In genomic region chr12:118104520-118104919, GRCm38 (mm10) we compare ENCODE assay signal across 18 mouse cellular contexts.
DNase-seq lines count a peak whose midpoint lies in the region; ATAC-seq lines count a peak whose summit lies in the region.
"Had no signal": no experiment of that assay in that cellular context is flagged by ENCODE, and none has a peak within 500 bp of the region (broad histone marks: within the 10 kb centered on the region; RNA-seq: fewer than 3 reads in every experiment).

No protein-coding gene starts in this region.

- 65% methylated on average over 4 of the region's 4 CpGs for WGBS in forebrain, embryonic 14.5 days
- 86% methylated on average over 4 of the region's 4 CpGs for WGBS in forebrain, embryonic 10.5 days
- 83% methylated on average over 4 of the region's 4 CpGs for WGBS in midbrain, embryonic 11.5 days
- 84% methylated on average over 4 of the region's 4 CpGs for WGBS in midbrain, embryonic 10.5 days
- WGBS in kidney, embryonic 15.5 days: 80% methylated on average over 4 of the region's 4 CpGs

- H3K36me3 ChIP-seq in forebrain, embryonic 14.5 days (ENCODE audit: control insufficient read depth, insufficient read depth, low read length): no peaks in the 10 kb centered on the region
- H3K36me3 ChIP-seq in forebrain, embryonic 10.5 days (replicated peaks): no peaks in the 10 kb centered on the region
- no peaks in the 10 kb centered on the region for H3K36me3 ChIP-seq in midbrain, embryonic 11.5 days (ENCODE audit: control insufficient read depth, insufficient read depth, low read length)
- no peaks in the 10 kb centered on the region for H3K36me3 ChIP-seq in midbrain, embryonic 10.5 days
- no peaks in the 10 kb centered on the region for H3K36me3 ChIP-seq in kidney, embryonic 15.5 days
- H3K36me3 ChIP-seq: embryonic facial prominence, embryonic 12.5 days; hindbrain, embryonic 15.5 days; limb, embryonic 10.5 days; liver, embryonic 12.5 days; neural tube, embryonic 12.5 days had no signal

- peak; percentile 67 for DNase-seq in forebrain, embryonic 14.5 days (ENCODE audit: low spot score)
- no peak for DNase-seq in forebrain, embryonic 10.5 days (ENCODE audit: extremely low spot score, low spot score)
- DNase-seq in midbrain, embryonic 11.5 days (ENCODE audit: low spot score, missing footprints): peak; percentile 2
- no peak for DNase-seq in midbrain, embryonic 10.5 days (ENCODE audit: low spot score)
- DNase-seq in cerebellum, postnatal 36 days: peak; percentile 70 to 86
- DNase-seq in thymus, postnatal 10 days (ENCODE audit: low spot score in 2 of 2): no peak
- no peak for DNase-seq in adrenal gland, postnatal 14 days
- DNase-seq: gastrocnemius, postnatal 14 days; heart, postnatal 10 days; kidney, adult 2 months; thymus, postnatal 25 days had no signal

- no peak overlapping the region for H3K27ac ChIP-seq in forebrain, embryonic 14.5 days (ENCODE audit: low read depth, low read length)
- no peak overlapping the region for H3K27ac ChIP-seq in forebrain, embryonic 10.5 days
- no peak overlapping the region for H3K27ac ChIP-seq in midbrain, embryonic 11.5 days (ENCODE audit: low read depth, low read length)
- no peak overlapping the region for H3K27ac ChIP-seq in midbrain, embryonic 10.5 days (replicated peaks)
- no peak overlapping the region for H3K27ac ChIP-seq in kidney, embryonic 15.5 days
- H3K27ac ChIP-seq: embryonic facial prominence, embryonic 12.5 days; hindbrain, embryonic 15.5 days; limb, embryonic 10.5 days; liver, embryonic 12.5 days; neural tube, embryonic 12.5 days had no signal

- H3K4me3 ChIP-seq in forebrain, embryonic 14.5 days (ENCODE audit: low read depth, low read length): no peak overlapping the region
- no peak overlapping the region for H3K4me3 ChIP-seq in forebrain, embryonic 10.5 days
- H3K4me3 ChIP-seq in midbrain, embryonic 11.5 days (ENCODE audit: low read depth, low read length): no peak overlapping the region
- no peak overlapping the region for H3K4me3 ChIP-seq in midbrain, embryonic 10.5 days
- no peak overlapping the region for H3K4me3 ChIP-seq in kidney, embryonic 15.5 days (replicated peaks)
- H3K4me3 ChIP-seq: embryonic facial prominence, embryonic 12.5 days; hindbrain, embryonic 15.5 days; limb, embryonic 10.5 days; liver, embryonic 12.5 days; neural tube, embryonic 12.5 days had no signal

- H3K9ac ChIP-seq in forebrain, embryonic 14.5 days (ENCODE audit: low read length): no peak overlapping the region
- no peak overlapping the region for H3K9ac ChIP-seq in midbrain, embryonic 11.5 days (ENCODE audit: low read length)
- no peak overlapping the region for H3K9ac ChIP-seq in kidney, embryonic 15.5 days
- H3K9ac ChIP-seq: embryonic facial prominence, embryonic 12.5 days; hindbrain, embryonic 15.5 days; liver, embryonic 12.5 days; neural tube, embryonic 12.5 days had no signal

- no peaks in the 10 kb centered on the region for H3K9me3 ChIP-seq in forebrain, embryonic 14.5 days (replicated peaks; ENCODE audit: control insufficient read depth, low read length)
- H3K9me3 ChIP-seq in forebrain, embryonic 10.5 days: no peaks in the 10 kb centered on the region
- H3K9me3 ChIP-seq in midbrain, embryonic 11.5 days (ENCODE audit: control insufficient read depth, low read length): no peaks in the 10 kb centered on the region
- H3K9me3 ChIP-seq in midbrain, embryonic 10.5 days (replicated peaks): no peaks in the 10 kb centered on the region
- no peaks in the 10 kb centered on the region for H3K9me3 ChIP-seq in kidney, embryonic 15.5 days (replicated peaks)
- H3K9me3 ChIP-seq: embryonic facial prominence, embryonic 12.5 days; hindbrain, embryonic 15.5 days; limb, embryonic 10.5 days; liver, embryonic 12.5 days; neural tube, embryonic 12.5 days had no signal

- no peaks in the 10 kb centered on the region for H3K27me3 ChIP-seq in forebrain, embryonic 14.5 days (replicated peaks; ENCODE audit: control insufficient read depth, insufficient read depth, low read length)
- no peaks in the 10 kb centered on the region for H3K27me3 ChIP-seq in forebrain, embryonic 10.5 days (ENCODE audit: poor library complexity, severe bottlenecking)
- no peaks in the 10 kb centered on the region for H3K27me3 ChIP-seq in midbrain, embryonic 11.5 days (ENCODE audit: control insufficient read depth, insufficient read depth, low read length)
- H3K27me3 ChIP-seq in midbrain, embryonic 10.5 days (ENCODE audit: low read depth, poor library complexity, severe bottlenecking): no peaks in the 10 kb centered on the region
- H3K27me3 ChIP-seq in kidney, embryonic 15.5 days: no peaks in the 10 kb centered on the region
- H3K27me3 ChIP-seq: embryonic facial prominence, embryonic 12.5 days; liver, embryonic 12.5 days had no signal

- H3K4me1 ChIP-seq in forebrain, embryonic 14.5 days (ENCODE audit: control insufficient read depth, insufficient read depth, low read length): no peaks in the 10 kb centered on the region
- H3K4me1 ChIP-seq in forebrain, embryonic 10.5 days: peaks cover 9% of the 10 kb centered on the region
- no peaks in the 10 kb centered on the region for H3K4me1 ChIP-seq in midbrain, embryonic 11.5 days (ENCODE audit: control insufficient read depth, insufficient read depth, low read length)
- peaks cover 3% of the 10 kb centered on the region; the same call in 1 of the 2 replicates for H3K4me1 ChIP-seq in midbrain, embryonic 10.5 days
- H3K4me1 ChIP-seq in kidney, embryonic 15.5 days: no peaks in the 10 kb centered on the region
- H3K4me1 ChIP-seq: embryonic facial prominence, embryonic 12.5 days; hindbrain, embryonic 15.5 days; limb, embryonic 10.5 days; liver, embryonic 12.5 days; neural tube, embryonic 12.5 days had no signal

- peak; percentile 48; the same call in 1 of the 2 replicates for ATAC-seq in forebrain, embryonic 14.5 days
- no peak for ATAC-seq in midbrain, embryonic 11.5 days (ENCODE audit: low FRiP score)
- no peak for ATAC-seq in kidney, embryonic 15.5 days (replicated peaks; ENCODE audit: low FRiP score)
- ATAC-seq: liver, embryonic 12.5 days; Patski had no signal

- H3K4me2 ChIP-seq in forebrain, embryonic 14.5 days (ENCODE audit: low read length): no peak overlapping the region
- no peak overlapping the region for H3K4me2 ChIP-seq in midbrain, embryonic 11.5 days
- H3K4me2 ChIP-seq in kidney, embryonic 15.5 days: no peak overlapping the region
- H3K4me2 ChIP-seq: embryonic facial prominence, embryonic 12.5 days; hindbrain, embryonic 15.5 days; liver, embryonic 12.5 days; neural tube, embryonic 12.5 days had no signal

Comparison
In these comparisons a context has a peak if more than half of its experiments do, and no peak if none do; other contexts are left out.
1. DNase-seq: peak in forebrain, embryonic 14.5 days (single experiment), midbrain, embryonic 11.5 days (single experiment) and cerebellum, postnatal 36 days (2 of 2); none in forebrain, embryonic 10.5 days (single experiment), midbrain, embryonic 10.5 days (single experiment), thymus, postnatal 10 days (0 of 2) and adrenal gland, postnatal 14 days (single experiment).